Mouse (Mus musculus): ENCODE measurements at regions not wholly inside any gene's neighbourhood (a gene's known extent, or its start where the extent isn't known, plus 50 kb on each side); places are given as distances from the start of the nearest gene placed in this dataset.

DNA sequence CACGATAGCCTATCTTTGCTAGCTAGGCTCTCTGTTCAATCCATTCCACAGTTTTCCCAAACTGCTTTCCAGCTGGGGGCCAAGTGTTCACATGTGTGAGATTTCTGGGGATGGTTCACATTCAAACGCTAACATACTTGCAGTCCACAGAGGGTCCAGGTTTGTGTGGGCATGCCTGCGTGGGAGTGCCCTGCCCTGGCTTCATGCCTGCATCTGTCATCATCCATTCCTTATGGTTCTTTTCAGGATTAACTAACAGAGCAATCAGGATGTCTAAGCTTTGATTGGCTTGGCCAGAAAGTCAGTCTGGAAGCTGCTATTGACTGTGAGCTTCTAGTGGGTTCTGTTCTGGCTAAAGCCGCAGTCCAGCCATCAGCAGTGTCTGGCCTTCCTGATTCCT lies 93.7 kb upstream of the Spata13 start:
- TF ChIP-seq CTCF (IDR thresholded peaks at IDR 0.05; ENCODE audit: extremely low read depth, insufficient read length, insufficient replicate concordance, low read depth, low read length): no peak
- no peak for TF ChIP-seq POLR2A (IDR thresholded peaks at IDR 0.05; ENCODE audit: low read depth, low read length)
